Mouse (Mus musculus) adrenal gland, postnatal 4 days (tissue): ENCODE data around the gene Serpinc1. TPM values are rescaled to one million over a fixed set of nuclear protein-coding genes. Genes with fewer than 3 reads are reported as not detected.

Experiments used
- DNase-seq, 2 experiments: peaks; one replicate each; pipeline ENCODE4 v3.0.0; 2021 to 2022; ENCODE audit warnings: low spot score in 2 of 2, mixed read lengths in 2 of 2
- total RNA-seq, 2 experiments: library from RNA; stranded (reverse); gene quantifications; 2 replicates each; pipeline ENCODE4 v1.2.3; 2021

Gene Serpinc1
- total RNA-seq, 2 experiments from 2014 or later, result 10.2 to 294 TPM

GRCm38 (mm10) chr1:161041261-161042020, 63.1 kb downstream of the Serpinc1 start:
- DNase-seq, result no peak

- no peak for DNase-seq
These were observed 68.6 kb downstream of the Serpinc1 start for GRCm38 (mm10) chr1:161046972-161047371.

Other genes starting within 250 kb of the Serpinc1 start
- 10 to 100 TPM; 28.0 to 34.7 TPM for gene Rabgap1l, start 185.4 kb upstream of the Serpinc1 start, total RNA-seq
- gene Rc3h1, start 72.2 kb upstream of the Serpinc1 start, total RNA-seq, result 10 to 100 TPM; 46.0 to 47.7 TPM
- gene Zbtb37, start 56.3 kb downstream of the Serpinc1 start, total RNA-seq, result 10 to 100 TPM; 26.4 to 29.5 TPM
- 10 to 100 TPM; 30.2 to 31.0 TPM for gene Dars2, start 92.1 kb downstream of the Serpinc1 start, total RNA-seq
- gene Cenpl, start 92.1 kb downstream of the Serpinc1 start, total RNA-seq, result 10 to 100 TPM in 1 of 2 experiments, 1 to 10 TPM in 1; 9.6 to 10.2 TPM
- 10 to 100 TPM; 22.2 to 22.3 TPM for gene Klhl20, start 152.9 kb downstream of the Serpinc1 start, total RNA-seq
- gene Ankrd45, start 164.1 kb downstream of the Serpinc1 start, total RNA-seq, result 1 to 10 TPM; 3.8 to 5.0 TPM
- gene Tex50, start 180.7 kb downstream of the Serpinc1 start, total RNA-seq, result not detected